8 mouse cellular contexts compared by ENCODE assay signal in the genomic region with DNA sequence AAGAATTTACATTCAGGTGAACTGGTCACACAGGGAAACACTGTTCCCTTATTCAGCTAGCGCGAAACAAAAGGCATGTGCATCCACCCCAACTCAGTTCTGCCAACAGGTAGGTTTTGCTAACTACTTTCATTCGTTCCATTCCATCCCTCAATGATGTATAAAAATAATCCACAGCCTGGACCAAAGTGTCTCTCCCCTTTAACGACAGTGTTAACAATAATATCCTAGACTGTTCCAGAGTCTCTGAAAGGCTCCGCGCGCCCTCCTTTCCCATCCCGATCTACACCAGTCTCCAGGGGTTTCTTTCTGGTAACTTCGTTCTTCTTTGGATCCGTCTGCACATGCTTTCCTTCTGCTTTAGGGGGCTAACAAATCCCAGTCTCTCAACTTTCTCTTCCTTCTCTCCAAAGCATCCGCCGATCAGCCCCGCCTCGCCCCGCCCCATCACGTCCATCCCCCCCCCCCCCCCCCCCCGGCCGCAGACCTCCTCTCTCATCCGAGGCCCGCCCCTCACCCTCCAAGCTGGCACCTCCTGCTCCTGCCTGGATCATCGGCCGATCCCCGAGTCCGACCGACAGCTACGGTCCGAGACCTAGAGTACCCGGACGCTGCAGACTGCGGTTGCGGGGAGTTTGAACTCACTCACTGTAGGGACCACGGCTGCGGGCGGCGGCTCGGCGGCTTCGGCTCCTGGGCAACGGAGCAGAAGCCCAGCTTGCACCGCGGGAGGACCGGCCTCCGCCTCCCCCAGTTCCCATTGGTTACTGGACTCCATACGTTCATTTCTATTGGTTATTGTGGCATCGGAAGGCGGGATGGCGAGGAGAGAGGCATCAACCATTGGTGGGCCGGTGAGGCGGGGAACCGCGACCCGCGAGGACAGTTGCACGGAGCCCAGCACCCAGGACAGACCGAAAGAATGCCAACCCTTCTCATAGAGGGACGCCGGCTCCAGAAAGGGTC. TPM values are rescaled to one million over a fixed set of nuclear protein-coding genes. Genes with fewer than 3 reads are reported as not detected.
DNase-seq lines count a peak whose midpoint lies in the region; ATAC-seq and TF ChIP-seq lines count a peak whose summit lies in the region.

A gene (minus strand): TSS at position 736 of the 966 bp plus-strand sequence.

- peak; percentile 99 for ATAC-seq in neural tube, embryonic 15.5 days (ENCODE audit: low FRiP score)

- peak within 1 kb of the TSS; percentile 61 for H3K4me3 ChIP-seq in layer of hippocampus, adult 2 months
- peak within 1 kb of the TSS; percentile 87 for H3K4me3 ChIP-seq in lung, adult 2 months (replicated peaks; ENCODE audit: extremely low read depth, low read depth, low read length)
- peak within 1 kb of the TSS; percentile 61 for H3K4me3 ChIP-seq in neural tube, embryonic 15.5 days (replicated peaks)

- DNase-seq in Muller cell, postnatal 12 days (ENCODE audit: inconsistent ontology term) = peak; percentile 99
- peak; percentile 97 for DNase-seq in cerebellum, adult 9-10 months
- DNase-seq in forelimb bud, embryonic 11.5 days (ENCODE audit: low read depth, low spot score) = peak; percentile 96
- DNase-seq in heart, postnatal 4 days = peak; percentile 95
- DNase-seq in layer of hippocampus, adult 2 months (ENCODE audit: low spot score in 2 of 2) = peak; percentile 94 to 96
- peak; percentile 89 for DNase-seq in lung, adult 2 months
- peak; percentile 92 for DNase-seq in testis, postnatal 10 days (ENCODE audit: low spot score)

- H3K4me2 ChIP-seq in neural tube, embryonic 15.5 days = peak within 1 kb of the TSS; percentile 71

- peak within 1 kb of the TSS; percentile 51 for H3K9ac ChIP-seq in neural tube, embryonic 15.5 days (replicated peaks)

- peak within 1 kb of the TSS; percentile 91 for H3K27ac ChIP-seq in layer of hippocampus, adult 2 months
- H3K27ac ChIP-seq in neural tube, embryonic 15.5 days (replicated peaks) = peak within 1 kb of the TSS; percentile 94

- H3K36me3 ChIP-seq in neural tube, embryonic 15.5 days = no peaks in the 10 kb centered on the region

- H3K9me3 ChIP-seq in neural tube, embryonic 15.5 days (replicated peaks) = no peaks in the 10 kb centered on the region

- no peak; the same call in 1 of the 2 replicates for TF ChIP-seq POLR2A in lung, adult 2 months (IDR thresholded peaks at IDR 0.05; ENCODE audit: borderline replicate concordance, extremely low read depth, low read depth, low read length)

- TF ChIP-seq CTCF in layer of hippocampus, adult 2 months (conservative IDR thresholded peaks at IDR 0.05) = no peak
- no peak for TF ChIP-seq CTCF in lung, adult 2 months (IDR thresholded peaks at IDR 0.05; ENCODE audit: insufficient read depth, low read length)

- H3K27me3 ChIP-seq in neural tube, embryonic 15.5 days (replicated peaks) = no peaks in the 10 kb centered on the region

- 2% methylated on average over 55 of the region's 57 CpGs for WGBS in lung, adult 2 months
- WGBS in neural tube, embryonic 15.5 days = 1% methylated on average over 50 of the region's 57 CpGs

- no peaks in the 10 kb centered on the region; the same call in 1 of the 2 replicates for H3K4me1 ChIP-seq in lung, adult 2 months (ENCODE audit: control insufficient read depth, insufficient read depth, low read length)
- peaks cover 22% of the 10 kb centered on the region for H3K4me1 ChIP-seq in neural tube, embryonic 15.5 days

RNA-seq across cellular contexts. Expression of the gene that starts here (rescaled TPM):
- total RNA-seq in heart, postnatal 4 days (2021) = 1 to 10 TPM; 8.0 to 9.0 TPM
- total RNA-seq in layer of hippocampus, adult 2 months (2021) = 10 to 100 TPM; 16.8 to 20.6 TPM
- polyA plus RNA-seq in lung, adult 2 months (2012; rRNA removed) = 0.86 and 1.7 TPM in 2 replicates
- 12.0 and 14.2 TPM in 2 replicates for polyA plus RNA-seq in neural tube, embryonic 15.5 days (2015; fragmentation: Nextera tagmentation; extraction: Ambion mirVana)

Comparison
In these comparisons a context has a peak if more than half of its experiments do, and no peak if none do; other contexts are left out.
1. Peak in every context shown above with its lines: DNase-seq, ATAC-seq, H3K4me3 ChIP-seq and H3K27ac ChIP-seq.